Mouse (Mus musculus) embryonic facial prominence, embryonic 14.5 days (tissue): ENCODE data around the gene Sdf4. TPM values are rescaled to one million over a fixed set of nuclear protein-coding genes. Genes with fewer than 3 reads are reported as not detected.

Experiments
- microRNA counts: library from miRNA; unstranded; fragments of <30 nt; microRNA quantifications from one replicate; lab custom pipeline; 2017
- microRNA-seq: library from miRNA; unstranded; fragments of <30 nt; microRNA quantifications from one replicate; pipeline ENCODE4, GENCODE M21; 2016; ENCODE audit warnings: borderline number of aligned reads
- polyA plus RNA-seq: library from polyadenylated mRNA; unstranded; fragments of >200 nt; fragmentation: Nextera tagmentation; extraction: Ambion mirVana; gene quantifications from 2 replicates; pipeline ENCODE4 v1.2.1, GENCODE M21; 2014

Gene Sdf4
- polyA plus RNA-seq, 1 experiment from 2014 or later = 164 TPM

MicroRNAs encoded within 50 kb of the gene (microRNA counts, 519-probe panel; counts per million panel counts)
- microRNA mmu-miR-200a (lab: Ali Mortazavi, UCI) (3,173 counts per million, percentile 75 among the panel's probes with 10 or more counts), microRNA mmu-miR-200b (lab: Ali Mortazavi, UCI) (3,667 counts per million, percentile 84 among the panel's probes with 10 or more counts), microRNA mmu-miR-429 (lab: Ali Mortazavi, UCI) (4,001 counts per million, percentile 92 among the panel's probes with 10 or more counts)

Small RNA genes within 50 kb of the gene (microRNA-seq; reads per million reads assigned to microRNA genes)
- gene Mir200a (806 reads per million, percentile 73 among the genes with 10 or more reads in this experiment), gene Mir200b (6,211 reads per million, percentile 91 among the genes with 10 or more reads in this experiment), gene Mir429 (13,030 reads per million, percentile 96 among the genes with 10 or more reads in this experiment)

Other genes starting within 250 kb of the Sdf4 start
- gene Atad3a, start 231.8 kb upstream of the Sdf4 start, polyA plus RNA-seq = 77.0 and 77.9 TPM in 2 replicates
- gene Vwa1, start 218.2 kb upstream of the Sdf4 start, polyA plus RNA-seq = 12.7 and 14.9 TPM in 2 replicates
- gene Tmem88b, start 207.0 kb upstream of the Sdf4 start, polyA plus RNA-seq = 0.92 and 1.2 TPM in 2 replicates
- not detected in 2 replicates for gene Ankrd65, start 202.4 kb upstream of the Sdf4 start, polyA plus RNA-seq
- gene Mrpl20, start 190.0 kb upstream of the Sdf4 start, polyA plus RNA-seq = 199 and 219 TPM in 2 replicates
- 163 and 175 TPM in 2 replicates for gene Ccnl2, start 180.4 kb upstream of the Sdf4 start, polyA plus RNA-seq
- gene Aurkaip1, start 161.6 kb upstream of the Sdf4 start, polyA plus RNA-seq = 126 and 129 TPM in 2 replicates
- 138 and 142 TPM in 2 replicates for gene Mxra8, start 153.2 kb upstream of the Sdf4 start, polyA plus RNA-seq
- gene Dvl1, start 145.5 kb upstream of the Sdf4 start, polyA plus RNA-seq = 9.7 and 12.0 TPM in 2 replicates
- 0.36 and 0.38 TPM in 2 replicates for gene Tas1r3, start 129.5 kb upstream of the Sdf4 start, polyA plus RNA-seq
- gene Cptp, start 123.4 kb upstream of the Sdf4 start, polyA plus RNA-seq = 15.6 and 16.5 TPM in 2 replicates
- gene Ints11, start 123.3 kb upstream of the Sdf4 start, polyA plus RNA-seq = 53.5 and 68.4 TPM in 2 replicates
- 48.3 and 49.4 TPM in 2 replicates for gene Pusl1, start 101.1 kb upstream of the Sdf4 start, polyA plus RNA-seq
- gene Acap3, start 101.0 kb upstream of the Sdf4 start, polyA plus RNA-seq = 23.9 and 24.2 TPM in 2 replicates
- 107 and 113 TPM in 2 replicates for gene Ube2j2, start 49.0 kb upstream of the Sdf4 start, polyA plus RNA-seq
- gene C1qtnf12, start 30.6 kb upstream of the Sdf4 start, polyA plus RNA-seq = 49.9 and 52.7 TPM in 2 replicates
- gene B3galt6, start 223 bp upstream of the Sdf4 start, polyA plus RNA-seq = 14.7 and 17.5 TPM in 2 replicates
- gene Tnfrsf4, start 21.0 kb downstream of the Sdf4 start, polyA plus RNA-seq = 0.25 and 0.42 TPM in 2 replicates
- 2.7 and 3.1 TPM in 2 replicates for gene Tnfrsf18, start 33.3 kb downstream of the Sdf4 start, polyA plus RNA-seq
- gene Ttll10, start 66.5 kb downstream of the Sdf4 start, polyA plus RNA-seq = 1.2 and 2.8 TPM in 2 replicates
- gene 9430015G10Rik, start 117.1 kb downstream of the Sdf4 start, polyA plus RNA-seq = 26.6 and 30.9 TPM in 2 replicates
- gene Rnf223, start 137.6 kb downstream of the Sdf4 start, polyA plus RNA-seq = 0.31 and 0.45 TPM in 2 replicates
- gene Agrn, start 204.6 kb downstream of the Sdf4 start, polyA plus RNA-seq = 68.4 and 79.1 TPM in 2 replicates
- 0.67 and 1.2 TPM in 2 replicates for gene Isg15, start 207.9 kb downstream of the Sdf4 start, polyA plus RNA-seq
- gene AW011738, start 210.4 kb downstream of the Sdf4 start, polyA plus RNA-seq = 0.74 and 0.79 TPM in 2 replicates
- gene Perm1, start 223.0 kb downstream of the Sdf4 start, polyA plus RNA-seq = 1.5 and 2.2 TPM in 2 replicates
- 23.9 and 25.8 TPM in 2 replicates for gene Plekhn1, start 242.0 kb downstream of the Sdf4 start, polyA plus RNA-seq
- gene Noc2l, start 243.1 kb downstream of the Sdf4 start, polyA plus RNA-seq = 56.5 and 59.5 TPM in 2 replicates